Mouse (Mus musculus) layer of hippocampus, adult 11-12 months (tissue): ENCODE results near the gene Sfrp4.
"Not testable (repeated sequence)": the region's sequence is repeated elsewhere in the genome, so short reads cannot be mapped to it uniquely, and the experiment has no call there.

Experiments used
- DNase-seq: peaks from one replicate; pipeline ENCODE4 v3.0.0; 2022; ENCODE audit warnings: low spot score

Gene Sfrp4

DNA sequence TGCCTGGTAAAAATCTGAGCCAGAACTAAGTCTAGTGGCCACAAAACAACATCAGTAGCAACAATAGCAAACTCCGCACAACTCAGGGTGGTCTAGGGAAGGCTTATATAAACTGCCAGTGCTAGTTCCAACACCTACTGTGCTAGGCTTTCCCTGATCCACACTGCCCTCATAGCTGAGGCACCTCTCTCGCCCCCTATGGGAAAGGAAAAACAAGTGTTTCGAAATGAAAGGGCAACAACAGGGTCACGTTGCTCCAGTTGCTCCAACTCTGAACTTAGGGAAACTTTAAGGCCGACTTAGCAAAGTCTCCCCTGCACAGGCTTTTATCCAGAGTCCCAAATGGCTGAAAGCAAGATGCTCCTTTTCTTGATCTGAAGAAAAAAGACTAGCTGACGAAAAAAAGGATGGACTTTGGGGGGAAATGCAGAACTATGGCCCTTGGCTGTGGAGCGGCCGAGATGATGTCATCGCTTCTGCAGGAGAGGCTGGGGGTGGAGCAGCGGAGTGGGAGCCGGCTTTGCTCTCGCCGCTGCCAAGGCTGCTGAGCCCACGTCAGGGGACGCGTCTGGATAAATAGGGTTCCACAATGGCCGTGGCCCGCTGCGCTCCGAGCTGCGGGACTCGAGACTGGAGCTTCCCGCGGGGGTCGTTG is at the start of gene Sfrp4:
Gene Sfrp4, plus strand, starts transcription at position 532 of the 655 bp plus-strand sequence.
- peak; percentile 33 for DNase-seq

GRCm38 (mm10) chr13:19574723-19575122 is 48.2 kb upstream of the Sfrp4 start:
- DNase-seq: not testable (repeated sequence)

DNA sequence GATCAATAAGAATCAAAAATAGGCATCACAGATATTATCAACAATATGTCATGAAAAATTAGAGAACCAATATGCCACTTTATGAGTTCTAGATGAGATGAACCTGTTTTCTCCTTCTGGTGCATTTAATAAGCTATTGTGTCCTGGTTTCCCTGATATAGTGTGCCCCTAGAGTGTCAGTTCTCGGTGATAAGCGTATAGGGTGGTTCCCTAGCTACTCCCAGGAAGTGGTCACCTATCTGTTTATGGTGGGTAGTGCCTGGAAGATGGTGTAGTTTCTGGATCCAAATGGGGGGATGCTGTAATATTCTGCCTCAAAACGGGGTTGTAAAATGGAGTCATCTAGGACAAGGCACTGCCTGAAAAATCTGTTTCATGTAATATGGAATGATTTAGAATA is 47.0 kb upstream of the Sfrp4 start:
- no peak for DNase-seq

DNA sequence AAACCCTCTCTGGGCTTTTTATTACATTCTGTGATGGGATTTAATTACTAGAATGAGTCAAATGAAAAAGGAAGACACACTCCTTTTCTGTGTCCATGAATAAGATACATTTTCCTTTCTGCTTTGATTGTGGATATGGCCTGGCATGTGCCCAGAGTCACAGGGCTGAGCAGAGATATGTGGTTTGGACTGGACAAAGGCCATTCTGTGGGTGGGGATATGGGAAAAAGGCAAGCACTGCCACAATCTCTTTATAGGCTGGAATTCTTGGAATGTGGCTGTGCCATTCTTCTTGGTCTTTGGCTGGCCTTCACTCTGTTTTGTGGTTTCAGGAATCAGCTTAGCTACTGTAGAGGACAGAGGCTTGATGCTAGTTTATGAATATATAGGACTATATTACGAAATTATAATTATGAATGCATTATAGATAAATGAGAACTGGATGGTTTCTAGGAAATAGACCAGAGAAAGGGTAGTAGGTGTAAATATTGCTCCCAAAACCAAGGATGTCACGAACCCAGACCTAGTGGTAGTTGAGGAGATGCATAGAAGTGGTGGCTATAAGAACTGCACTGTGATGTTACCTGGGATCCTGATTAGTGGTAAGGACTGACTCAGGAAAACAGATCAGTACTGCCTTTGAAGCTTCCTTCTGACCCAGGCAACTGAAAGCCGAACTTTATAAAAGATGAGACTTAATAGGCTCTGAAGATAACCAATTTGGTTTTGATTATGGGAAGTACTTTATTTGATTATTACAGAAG is 31.7 kb upstream of the Sfrp4 start:
- no peak for DNase-seq

DNA sequence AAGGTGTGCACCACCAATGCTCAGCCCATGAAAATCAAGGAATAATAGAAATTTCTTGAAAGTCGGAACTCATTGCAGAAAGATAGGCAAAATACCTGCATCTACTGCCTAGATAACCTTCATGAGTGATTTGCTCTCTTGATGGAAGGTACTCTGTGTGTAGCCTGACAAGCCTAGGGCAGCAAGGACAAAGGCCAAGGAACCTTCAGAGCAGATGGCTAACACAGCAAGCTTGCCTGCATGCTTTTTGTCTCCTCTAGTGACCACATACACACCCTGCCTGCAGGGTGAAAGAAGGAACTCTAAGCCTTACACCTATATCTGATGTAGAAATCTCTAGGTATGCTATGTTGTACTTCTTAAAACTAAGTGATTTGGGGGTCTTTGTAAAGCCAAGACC is 27.8 kb upstream of the Sfrp4 start:
- DNase-seq: no peak

- no peak for DNase-seq
Measured at GRCm38 (mm10) chr13:19599242-19599641, 23.7 kb upstream of the Sfrp4 start.

GRCm38 (mm10) chr13:19602531-19602930 is 20.4 kb upstream of the Sfrp4 start:
- DNase-seq: no peak

DNA sequence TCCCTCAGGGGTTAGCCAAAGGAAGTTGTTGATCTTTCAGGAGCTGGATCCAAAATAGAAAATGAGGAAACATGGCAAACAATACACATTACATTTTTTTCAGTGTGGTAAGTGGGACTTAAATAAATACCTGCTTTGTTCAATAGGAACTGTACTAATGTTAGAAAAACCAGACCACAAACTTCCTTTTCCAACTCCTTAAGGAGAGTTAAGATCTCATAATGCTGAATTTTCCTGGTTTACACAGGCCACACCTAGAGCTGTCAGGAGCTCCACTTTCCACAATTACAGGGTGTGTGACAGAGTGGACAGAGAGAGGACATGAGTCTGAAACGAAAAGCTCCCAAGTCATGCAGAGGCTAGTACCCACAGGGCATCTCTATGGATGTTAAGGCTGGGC is 19.2 kb upstream of the Sfrp4 start:
- DNase-seq: no peak

DNA sequence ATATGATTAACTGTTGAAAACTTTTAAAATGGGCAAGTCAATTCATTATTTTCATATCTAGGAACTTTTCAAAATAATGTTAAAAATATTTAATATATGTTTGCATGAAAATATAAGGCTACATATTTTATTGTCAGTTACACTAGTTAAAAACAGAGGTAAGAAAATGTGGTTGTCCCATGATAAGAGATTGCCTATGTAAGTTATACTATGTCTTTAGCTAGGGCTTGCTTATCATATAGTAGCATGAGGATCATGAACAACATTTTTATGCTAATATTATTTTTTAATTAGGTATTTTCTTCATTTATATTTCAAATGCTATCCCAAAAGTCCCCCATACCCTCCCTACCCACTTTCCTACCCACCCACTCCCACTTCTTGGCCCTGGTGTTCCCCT is 18.0 kb upstream of the Sfrp4 start:
- no peak for DNase-seq

GRCm38 (mm10) chr13:19608120-19608519 is 14.8 kb upstream of the Sfrp4 start:
- no peak for DNase-seq

GRCm38 (mm10) chr13:19612348-19612747 is 10.6 kb upstream of the Sfrp4 start:
- DNase-seq: no peak

- DNase-seq: no peak
Measured at GRCm38 (mm10) chr13:19612963-19613362, 9.9 kb upstream of the Sfrp4 start.

DNA sequence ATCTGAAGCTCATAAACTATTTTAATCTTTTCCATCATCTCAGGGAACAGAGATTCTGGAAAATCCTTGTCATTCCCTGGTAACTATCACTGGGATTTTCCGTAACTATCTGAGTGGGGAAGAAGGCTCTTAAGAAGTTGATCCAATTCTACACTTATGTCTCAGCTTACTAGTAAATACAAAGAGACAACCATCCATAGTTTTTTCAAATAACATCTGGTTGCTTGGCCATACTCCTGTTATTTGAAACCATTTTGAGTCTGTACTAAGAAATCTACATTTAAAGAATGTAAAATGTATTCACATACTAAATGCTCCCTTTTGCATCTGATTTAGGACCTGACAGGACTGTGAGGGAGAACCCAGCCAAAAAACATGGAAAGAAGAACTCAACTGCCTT is 9.5 kb upstream of the Sfrp4 start:
- no peak for DNase-seq

GRCm38 (mm10) chr13:19614311-19614710 is 8.6 kb upstream of the Sfrp4 start:
- no peak for DNase-seq

- no peak for DNase-seq
Measured at GRCm38 (mm10) chr13:19618081-19618480, 4.8 kb upstream of the Sfrp4 start.

GRCm38 (mm10) chr13:19618841-19619215 is 4.1 kb upstream of the Sfrp4 start:
- DNase-seq: no peak

- peak; percentile 74 for DNase-seq
Measured at GRCm38 (mm10) chr13:19619216-19619927, 3.5 kb upstream of the Sfrp4 start, which contains the start of gene Epdr1. Gene Epdr1, minus strand, starts transcription at chr13:19619927.

- no peak for DNase-seq
Measured at GRCm38 (mm10) chr13:19623228-19623905, 463 bp downstream of the Sfrp4 start.

DNA sequence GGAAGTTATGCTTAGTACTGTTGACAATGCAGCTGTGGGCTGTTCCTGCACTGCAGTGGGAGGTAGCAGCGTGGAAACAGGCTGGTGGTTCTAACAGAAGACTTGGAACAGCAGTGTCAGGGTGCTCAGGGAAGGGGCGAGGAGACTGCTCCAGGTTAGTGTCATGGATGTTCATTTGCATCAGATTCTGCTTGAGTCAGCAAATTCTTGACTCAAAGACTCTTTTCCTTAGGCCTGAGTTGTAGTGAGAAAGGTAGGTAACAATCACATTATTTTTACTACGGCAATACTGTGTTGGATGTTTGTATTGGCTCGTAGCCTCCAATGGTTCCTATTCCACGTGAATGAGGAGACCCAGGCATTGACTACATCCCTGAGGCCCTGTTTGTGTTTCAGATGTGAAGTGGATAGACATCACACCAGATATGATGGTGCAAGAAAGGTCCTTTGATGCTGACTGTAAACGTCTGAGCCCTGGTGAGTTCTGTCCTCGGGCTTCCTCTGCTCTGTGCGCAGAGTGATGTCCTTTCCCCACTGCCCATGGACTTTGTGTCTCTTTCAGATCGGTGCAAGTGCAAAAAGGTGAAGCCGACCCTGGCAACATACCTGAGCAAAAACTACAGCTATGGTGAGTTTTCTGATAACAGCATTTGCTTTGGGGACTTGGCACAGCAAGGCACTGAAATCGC is 1.9 kb downstream of the Sfrp4 start:
- DNase-seq: no peak

DNA sequence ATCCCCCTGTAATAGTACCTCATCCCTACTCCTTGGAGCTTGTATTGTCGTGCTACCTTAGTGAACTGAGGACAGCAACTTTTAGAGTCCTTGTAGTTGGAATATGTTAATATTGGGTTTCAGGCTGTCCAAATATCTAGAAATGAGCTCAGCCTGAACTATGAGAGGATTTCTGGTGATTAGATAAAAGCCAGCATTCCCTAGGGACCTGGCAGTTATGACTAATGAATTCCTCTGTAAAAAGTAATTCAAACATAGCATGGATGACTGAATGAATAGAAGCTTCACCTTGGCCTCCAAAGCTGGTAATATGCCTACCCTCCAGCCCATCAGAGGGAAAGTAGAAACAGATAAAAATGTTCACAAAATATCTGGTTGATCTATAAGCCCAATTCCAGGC is 3.6 kb downstream of the Sfrp4 start:
- DNase-seq: no peak

- DNase-seq: no peak
Measured at GRCm38 (mm10) chr13:19630768-19631709, 8.1 kb downstream of the Sfrp4 start.
